Mouse (Mus musculus): ENCODE data around the gene Gm20696.

- no peak for TF ChIP-seq CTCF (IDR thresholded peaks at IDR 0.05; ENCODE audit: control insufficient read depth, insufficient read depth, low read length)
- TF ChIP-seq POLR2A (IDR thresholded peaks at IDR 0.05; ENCODE audit: borderline replicate concordance, control insufficient read depth, low read depth, low read length), result no peak
These were observed 364.7 kb downstream of the Gm20696 start for GRCm38 (mm10) chr6:99301923-99302322.
